Mouse (Mus musculus) forebrain, embryonic 13.5 days (tissue): ENCODE results near the gene Rnf10. TPM values are rescaled to one million over a fixed set of nuclear protein-coding genes. Genes with fewer than 3 reads are reported as not detected.

Experiments
- ATAC-seq: fragments of 200-750 bp; cut with Nextera tagmentation; 2 replicates; pipeline ENCODE4 v1.8.0; 2017
- H3K27ac ChIP-seq: fragments of 300-500 bp; sonication (generic); 2 replicates; pipeline ENCODE4 v1.5.1; 2015; ENCODE audit warnings: inconsistent platforms, mild to moderate bottlenecking, moderate library complexity
- H3K27me3 ChIP-seq: fragments of 300-500 bp; sonication (generic); 2 replicates; pipeline ENCODE4 v1.6.1; 2015; ENCODE audit warnings: mild to moderate bottlenecking, inconsistent platforms
- H3K36me3 ChIP-seq: fragments of 300-500 bp; sonication (generic); 2 replicates; pipeline ENCODE4 v1.6.1; 2015; ENCODE audit warnings: mild to moderate bottlenecking, inconsistent platforms; ENCODE audit not compliant: poor library complexity, severe bottlenecking
- H3K4me1 ChIP-seq: fragments of 300-500 bp; sonication (generic); 2 replicates; pipeline ENCODE4 v1.6.1; 2015; ENCODE audit warnings: inconsistent platforms
- H3K4me2 ChIP-seq: fragments of 300-500 bp; sonication (generic); 2 replicates; pipeline ENCODE4 v1.6.1; 2015; ENCODE audit warnings: inconsistent platforms, mild to moderate bottlenecking, moderate library complexity
- H3K4me3 ChIP-seq: fragments of 300-500 bp; sonication (generic); 2 replicates; pipeline ENCODE4 v1.5.1; 2015; ENCODE audit warnings: mild to moderate bottlenecking, inconsistent platforms
- H3K9ac ChIP-seq: fragments of 300-500 bp; sonication (generic); 2 replicates; pipeline ENCODE4 v1.6.1; 2015; ENCODE audit warnings: mild to moderate bottlenecking, inconsistent platforms
- H3K9me3 ChIP-seq: fragments of 300-500 bp; sonication (generic); replicated peaks from 2 replicates; pipeline ENCODE4 v1.6.1; 2016; ENCODE audit warnings: inconsistent platforms
- WGBS: fragments of 180-500 bp; shearing (Covaris S2); methylation state at CpG from one replicate; pipeline ENCODE4 v1.1.7; 2015; 5-methylcytosine and 5-hydroxymethylcytosine counted together
- polyA plus RNA-seq: library from polyadenylated mRNA; unstranded; fragments of >200 nt; fragmentation: Nextera tagmentation; extraction: Ambion mirVana; gene quantifications from 2 replicates; pipeline ENCODE4 v1.2.1, GENCODE M21; 2015

Gene Rnf10
- polyA plus RNA-seq, 1 experiment from 2014 or later = 134 TPM

DNA sequence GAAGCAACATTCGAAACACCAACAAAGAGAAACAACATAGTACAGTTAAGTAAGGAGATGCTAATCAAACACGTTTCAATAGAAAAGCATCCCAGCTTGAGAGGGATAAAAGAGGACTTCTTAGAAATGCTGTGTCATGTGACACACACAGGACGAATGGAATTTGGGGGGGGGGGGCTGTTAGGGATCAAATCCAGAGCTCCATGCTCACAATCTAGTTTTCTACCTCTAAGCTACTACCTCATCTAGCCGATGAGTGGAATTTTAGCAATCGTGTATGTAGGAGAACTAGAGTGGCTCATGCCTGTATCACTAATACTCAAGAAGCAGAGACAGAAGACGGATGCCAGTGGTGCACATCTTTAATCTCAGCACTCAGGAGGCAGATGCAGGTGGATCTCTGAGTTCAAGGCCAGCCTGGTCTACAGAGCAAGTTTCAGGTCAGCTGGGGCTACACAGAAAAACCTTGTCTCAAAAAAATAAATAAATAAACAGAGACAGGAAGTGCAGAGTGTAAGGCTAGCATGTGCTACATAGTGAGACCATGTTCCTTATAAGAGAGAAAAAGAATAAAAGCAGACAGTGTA is 944 bp upstream of the Rnf10 start:
- H3K4me1 ChIP-seq = peaks cover 35% of the 10 kb centered on the region
- H3K36me3 ChIP-seq = peaks cover 12% of the 10 kb centered on the region
- H3K9ac ChIP-seq = no peak overlapping the region
- H3K9me3 ChIP-seq = no peaks in the 10 kb centered on the region; the same call in 1 of the 2 replicates
- no peak for ATAC-seq
- 0 out of 2 replicates have a peak overlapping the region, but pooled peaks have one; percentile 100 for H3K4me3 ChIP-seq
- peak overlapping the region; percentile 81 for H3K27ac ChIP-seq
- peak overlapping the region; percentile 91 for H3K4me2 ChIP-seq
- 66% methylated on average over 6 of the region's 6 CpGs for WGBS
- H3K27me3 ChIP-seq = no peaks in the 10 kb centered on the region

DNA sequence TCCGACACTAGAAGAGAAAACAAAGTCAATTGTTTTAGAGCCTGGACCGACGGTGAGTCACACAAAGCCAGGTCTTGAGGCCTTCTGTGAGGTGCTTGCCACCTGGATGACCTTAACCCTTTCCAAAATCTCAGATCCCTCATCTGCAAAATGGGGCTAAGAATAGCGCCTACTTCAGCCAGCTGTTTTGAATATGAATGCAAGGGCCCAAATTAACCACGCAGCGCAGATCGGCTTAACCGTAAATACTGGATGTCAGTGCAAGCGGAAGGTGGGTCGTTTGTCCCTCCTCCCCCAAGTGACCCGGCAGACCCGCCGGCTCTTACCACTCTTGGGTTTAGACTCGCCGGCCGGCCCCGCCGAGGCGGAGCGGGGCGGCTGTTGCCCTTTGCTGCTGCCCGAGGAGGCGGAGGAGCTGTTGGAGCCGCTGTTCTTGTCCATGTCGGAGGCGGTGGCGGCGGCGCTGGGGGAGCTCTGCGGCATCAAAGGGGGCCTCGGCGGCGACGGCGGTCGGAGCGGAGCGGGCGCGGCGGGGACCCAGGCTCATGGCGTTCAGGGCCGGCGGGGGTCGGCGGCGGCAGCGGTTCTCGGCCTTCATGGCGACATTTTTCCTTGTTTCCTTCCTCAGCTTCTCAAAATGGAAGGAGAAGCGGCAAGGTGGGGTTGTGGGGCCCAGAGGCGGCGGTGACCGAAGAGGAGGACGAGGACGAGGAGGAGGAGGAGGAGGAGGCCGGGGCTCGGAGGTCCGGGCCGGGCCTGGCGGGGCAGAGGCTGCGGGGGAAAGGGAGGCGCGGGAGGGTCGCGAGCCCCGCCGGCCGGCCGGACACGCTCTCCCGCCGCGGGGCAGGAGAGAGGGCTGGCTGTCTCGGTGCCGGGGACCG is 527 bp downstream of the Rnf10 start:
- ATAC-seq = peak; percentile 17; the same call in 1 of the 2 replicates
- H3K36me3 ChIP-seq = peaks cover 12% of the 10 kb centered on the region
- H3K4me3 ChIP-seq = peak overlapping the region; percentile 100
- no peaks in the 10 kb centered on the region for H3K27me3 ChIP-seq
- peak overlapping the region; percentile 98 for H3K9ac ChIP-seq
- H3K4me2 ChIP-seq = peak overlapping the region; percentile 91
- peak overlapping the region; percentile 80 for H3K27ac ChIP-seq
- H3K9me3 ChIP-seq = no peaks in the 10 kb centered on the region; the same call in 1 of the 2 replicates
- peaks cover 39% of the 10 kb centered on the region for H3K4me1 ChIP-seq
- WGBS = under 1% methylated on average over 62 of the region's 77 CpGs

DNA sequence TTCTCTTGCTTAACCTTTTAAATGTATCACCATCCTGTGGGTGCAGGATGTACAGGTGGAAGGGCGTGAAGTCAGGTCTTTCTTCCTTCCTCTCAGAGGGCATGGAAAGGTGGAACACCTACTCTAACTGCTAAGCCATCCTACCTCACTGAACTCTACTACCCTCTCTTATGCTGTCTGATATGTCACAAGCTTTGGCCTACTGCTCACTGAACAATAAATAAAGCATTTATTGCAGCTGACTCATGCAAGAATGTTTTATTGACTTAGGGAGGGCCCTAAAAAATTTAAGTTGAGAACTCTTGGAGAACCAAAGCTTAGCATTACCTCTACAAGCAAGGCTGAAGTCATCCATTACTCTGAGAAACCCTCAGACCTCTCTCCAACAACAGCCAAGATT is 2.7 kb downstream of the Rnf10 start:
- ATAC-seq = no peak
- H3K27me3 ChIP-seq = no peaks in the 10 kb centered on the region
- 83% methylated on average over 1 of the region's 1 CpGs for WGBS
- H3K27ac ChIP-seq = no peak overlapping the region
- peaks cover 22% of the 10 kb centered on the region for H3K36me3 ChIP-seq
- peak overlapping the region; percentile 100 for H3K4me3 ChIP-seq
- peak overlapping the region; percentile 91 for H3K4me2 ChIP-seq
- peaks cover 46% of the 10 kb centered on the region for H3K4me1 ChIP-seq
- no peaks in the 10 kb centered on the region for H3K9me3 ChIP-seq
- H3K9ac ChIP-seq = peak overlapping the region; percentile 98

DNA sequence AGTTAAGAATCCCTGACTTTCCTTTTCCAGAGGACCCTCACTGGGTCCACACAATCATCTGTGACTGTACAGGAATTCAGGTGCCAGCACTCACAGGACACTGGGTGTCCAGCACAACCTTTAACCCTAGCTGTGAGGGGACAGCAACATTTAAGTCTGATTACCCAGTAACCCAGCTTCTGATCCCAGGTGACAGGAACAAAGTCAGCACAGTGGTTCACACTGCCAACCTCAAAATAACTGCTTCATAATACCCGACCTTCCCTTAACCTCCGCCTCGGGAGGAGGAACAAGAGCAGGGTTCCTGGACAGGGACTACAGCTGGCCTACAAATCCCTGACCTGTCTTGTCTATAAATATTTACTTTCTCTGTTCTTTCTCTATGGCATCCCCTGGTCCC is 4.4 kb downstream of the Rnf10 start:
- Histone ChIP-seq H3K9ac (no peak overlapping the region), H3K36me3 (peaks cover 22% of the 10 kb centered on the region), H3K4me3 (no peak overlapping the region), H3K9me3 (no peaks in the 10 kb centered on the region), H3K4me1 (peaks cover 44% of the 10 kb centered on the region), H3K27me3 (no peaks in the 10 kb centered on the region), H3K27ac (no peak overlapping the region), H3K4me2 (no peak overlapping the region)
- ATAC-seq = no peak
- 81% methylated on average over 3 of the region's 3 CpGs for WGBS

DNA sequence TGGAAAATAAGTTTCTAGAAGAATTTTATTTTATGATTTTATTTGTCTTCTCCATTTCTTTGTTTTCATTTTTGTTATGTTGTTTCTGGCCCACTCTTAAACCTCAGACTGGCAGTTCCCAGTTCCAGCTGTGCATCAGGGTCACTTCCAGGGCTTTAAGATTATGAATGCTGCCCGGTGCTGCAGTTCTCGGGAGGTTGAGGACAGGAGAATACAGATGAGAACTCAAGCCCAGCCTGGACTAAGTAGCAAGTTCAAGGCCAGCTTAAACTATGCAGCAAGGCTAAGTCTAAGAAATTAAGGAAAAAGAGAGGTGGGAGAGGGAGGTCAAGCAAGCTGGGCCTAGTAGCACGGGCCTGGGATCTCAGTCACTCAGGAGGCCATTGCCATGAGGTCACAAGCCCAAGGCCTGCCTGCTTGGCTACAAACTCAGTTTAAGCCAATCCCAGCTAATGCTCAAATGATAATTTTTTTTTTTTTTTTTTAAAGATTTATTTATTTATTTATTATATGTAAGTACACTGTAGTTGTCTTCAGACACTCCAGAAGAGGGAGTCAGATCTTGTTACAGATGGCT is 5.1 kb downstream of the Rnf10 start:
- peaks cover 41% of the 10 kb centered on the region for H3K4me1 ChIP-seq
- peaks cover 27% of the 10 kb centered on the region for H3K36me3 ChIP-seq
- WGBS = 85% methylated on average over 3 of the region's 3 CpGs

DNA sequence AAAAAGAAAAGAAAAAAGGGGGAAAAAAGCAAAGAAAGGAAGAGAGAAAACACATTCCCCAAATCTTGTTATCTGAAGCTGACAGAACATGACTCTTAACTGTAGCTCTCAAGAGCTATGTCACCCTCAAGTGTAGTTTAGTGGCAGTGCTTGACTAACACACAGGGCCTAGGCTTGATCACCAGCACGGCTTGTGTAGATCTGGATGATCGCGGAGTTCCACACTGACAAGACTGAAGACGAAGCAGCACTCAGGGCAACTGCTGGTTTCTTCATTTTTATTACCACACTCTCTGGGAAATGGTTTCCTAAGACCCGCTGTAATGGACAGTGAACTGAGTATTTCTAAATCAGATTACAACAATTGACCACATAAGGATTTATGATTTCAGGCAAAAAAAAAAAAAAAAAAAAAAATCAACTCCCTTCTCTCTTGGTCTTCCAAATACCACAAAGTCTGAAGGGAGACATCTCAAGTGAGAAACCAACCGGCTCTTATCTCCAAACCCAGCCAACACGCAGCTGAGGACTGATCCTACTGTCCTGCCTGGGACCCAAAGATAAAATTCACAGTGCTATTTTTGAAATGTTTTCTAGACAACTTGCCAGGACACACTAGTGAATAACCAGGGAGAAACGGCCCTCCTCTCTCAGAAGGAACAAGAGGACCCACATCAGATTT is 5.8 kb downstream of the Rnf10 start:
- Histone ChIP-seq H3K36me3 (peaks cover 29% of the 10 kb centered on the region), H3K4me2 (no peak overlapping the region), H3K4me1 (peaks cover 41% of the 10 kb centered on the region), H3K4me3 (no peak overlapping the region), H3K9me3 (no peaks in the 10 kb centered on the region), H3K27me3 (no peaks in the 10 kb centered on the region), H3K9ac (no peak overlapping the region), H3K27ac (no peak overlapping the region)
- ATAC-seq = no peak
- WGBS = 93% methylated on average over 8 of the region's 8 CpGs

More for the DNA sequence above, 5.1 kb downstream of the Rnf10 start:
- Histone ChIP-seq H3K27me3 (no peaks in the 10 kb centered on the region), H3K27ac (no peak overlapping the region), H3K9me3 (no peaks in the 10 kb centered on the region), H3K4me2 (no peak overlapping the region), H3K9ac (no peak overlapping the region), H3K4me3 (no peak overlapping the region)
- no peak for ATAC-seq

DNA sequence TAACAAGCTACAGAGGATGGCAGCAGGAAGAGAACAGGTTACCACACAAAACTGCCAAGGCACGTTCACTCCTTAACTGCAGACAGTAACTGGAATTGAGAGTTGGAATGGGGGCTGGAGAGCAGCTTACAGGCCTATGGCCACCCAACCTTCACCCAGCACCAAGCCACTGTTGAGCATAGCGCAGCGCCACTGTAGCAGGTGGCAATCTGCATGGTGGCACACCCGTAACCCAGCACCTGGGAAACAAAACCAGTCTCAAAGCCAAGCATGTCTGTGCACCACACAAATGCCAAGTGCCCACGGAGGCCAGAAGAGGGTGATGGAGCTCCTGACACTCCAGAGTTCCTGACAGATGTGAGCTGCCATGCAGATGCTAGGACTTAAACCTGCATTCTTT is 6.4 kb downstream of the Rnf10 start:
- H3K27ac ChIP-seq = no peak overlapping the region
- no peak overlapping the region for H3K9ac ChIP-seq
- no peak overlapping the region for H3K4me2 ChIP-seq
- no peaks in the 10 kb centered on the region for H3K27me3 ChIP-seq
- no peaks in the 10 kb centered on the region for H3K9me3 ChIP-seq
- H3K4me1 ChIP-seq = peaks cover 38% of the 10 kb centered on the region
- no peak overlapping the region for H3K4me3 ChIP-seq
- peaks cover 31% of the 10 kb centered on the region for H3K36me3 ChIP-seq
- ATAC-seq = no peak
- WGBS = 91% methylated on average over 5 of the region's 5 CpGs

DNA sequence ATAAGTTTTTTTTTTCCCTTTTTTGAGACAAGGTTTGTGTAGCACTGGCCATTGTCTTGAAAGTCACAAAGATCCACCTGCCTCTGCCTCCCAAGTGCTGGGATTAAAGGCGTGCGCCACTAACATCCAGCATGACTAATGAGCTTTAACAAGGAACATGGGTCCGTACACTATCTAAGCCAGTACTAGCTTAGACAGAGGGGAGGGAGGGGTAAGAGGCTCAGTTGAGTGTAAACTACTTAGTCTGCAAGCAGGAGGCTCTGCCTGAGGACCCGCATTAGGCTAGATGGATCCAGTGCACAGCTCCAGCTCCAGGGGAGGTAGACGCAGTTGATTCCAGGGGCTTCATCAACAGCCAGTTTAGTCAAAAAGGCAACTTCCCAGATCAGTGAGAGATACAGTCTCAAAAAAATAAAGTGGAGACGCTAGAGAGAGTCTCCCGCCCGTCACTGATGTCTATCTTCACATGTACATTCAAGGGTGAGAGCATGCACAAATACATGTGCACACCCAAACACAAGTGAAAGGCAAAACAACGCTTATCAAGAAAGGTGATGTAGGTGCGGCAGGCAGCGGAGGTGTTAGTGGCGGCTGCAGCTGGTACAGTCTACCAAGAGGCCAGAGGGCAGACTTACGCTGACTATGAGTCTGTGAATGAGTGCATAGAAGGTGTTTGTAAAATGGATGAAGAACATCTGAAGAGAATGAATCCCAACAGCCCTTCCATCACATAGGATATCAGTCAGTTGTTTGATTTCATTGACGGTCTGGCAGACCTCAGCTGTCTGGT is 10.0 kb downstream of the Rnf10 start:
- H3K27me3 ChIP-seq = no peaks in the 10 kb centered on the region
- no peak for ATAC-seq
- no peak overlapping the region for H3K4me2 ChIP-seq
- peaks cover 8% of the 10 kb centered on the region; the same call in 1 of the 2 replicates for H3K4me1 ChIP-seq
- H3K9ac ChIP-seq = no peak overlapping the region
- H3K27ac ChIP-seq = no peak overlapping the region
- no peaks in the 10 kb centered on the region for H3K9me3 ChIP-seq
- H3K4me3 ChIP-seq = no peak overlapping the region
- WGBS = 90% methylated on average over 14 of the region's 14 CpGs
- peaks cover 55% of the 10 kb centered on the region for H3K36me3 ChIP-seq

DNA sequence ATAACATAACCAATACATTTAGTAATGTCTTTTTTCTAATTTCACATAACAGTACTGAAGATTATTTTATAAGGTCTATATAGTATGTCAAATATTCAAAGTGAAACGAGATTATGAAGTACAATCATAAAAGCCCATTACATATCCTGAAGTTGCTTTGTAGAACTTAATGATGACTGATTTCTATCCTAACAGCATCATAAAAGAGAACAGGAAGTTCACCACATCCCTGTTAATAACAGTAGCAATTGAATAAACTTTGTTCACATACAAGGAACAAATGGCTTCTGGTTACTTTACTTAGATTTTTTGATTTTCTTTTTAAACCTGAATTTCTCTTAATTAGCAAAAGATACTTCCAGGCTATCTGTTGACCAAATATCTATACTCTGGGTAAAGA is 10.8 kb downstream of the Rnf10 start:
- Histone ChIP-seq H3K9me3 (no peaks in the 10 kb centered on the region), H3K4me3 (no peak overlapping the region), H3K27me3 (no peaks in the 10 kb centered on the region), H3K36me3 (peaks cover 63% of the 10 kb centered on the region), H3K27ac (no peak overlapping the region), H3K4me1 (peaks cover 8% of the 10 kb centered on the region; the same call in 1 of the 2 replicates), H3K9ac (no peak overlapping the region), H3K4me2 (no peak overlapping the region)
- WGBS = 95% methylated on average over 1 of the region's 1 CpGs
- ATAC-seq = no peak

DNA sequence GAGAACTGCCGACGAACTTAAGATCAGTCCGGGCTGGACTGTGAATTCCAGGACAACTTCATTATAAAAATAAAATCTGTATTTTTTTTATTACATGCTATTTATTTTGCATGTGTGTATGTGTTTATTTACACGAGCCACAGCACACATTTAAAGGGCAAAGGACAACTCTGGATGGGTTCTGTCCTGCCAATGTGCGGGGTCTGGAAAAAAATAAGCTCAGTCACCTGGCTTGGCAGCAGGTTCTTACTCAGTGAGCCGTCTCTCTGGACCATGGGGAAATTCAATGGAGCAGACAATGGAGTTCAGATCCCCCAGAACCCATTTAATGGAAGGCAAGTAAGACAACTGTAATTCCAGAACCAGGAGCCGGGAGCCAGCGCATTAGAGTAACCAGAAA is 11.6 kb downstream of the Rnf10 start:
- no peaks in the 10 kb centered on the region for H3K27me3 ChIP-seq
- H3K4me1 ChIP-seq = peaks cover 4% of the 10 kb centered on the region; the same call in 1 of the 2 replicates
- H3K9me3 ChIP-seq = no peaks in the 10 kb centered on the region
- H3K9ac ChIP-seq = no peak overlapping the region
- 93% methylated on average over 8 of the region's 8 CpGs for WGBS
- ATAC-seq = no peak
- peaks cover 64% of the 10 kb centered on the region for H3K36me3 ChIP-seq
- no peak overlapping the region for H3K4me2 ChIP-seq
- H3K4me3 ChIP-seq = no peak overlapping the region
- H3K27ac ChIP-seq = no peak overlapping the region

DNA sequence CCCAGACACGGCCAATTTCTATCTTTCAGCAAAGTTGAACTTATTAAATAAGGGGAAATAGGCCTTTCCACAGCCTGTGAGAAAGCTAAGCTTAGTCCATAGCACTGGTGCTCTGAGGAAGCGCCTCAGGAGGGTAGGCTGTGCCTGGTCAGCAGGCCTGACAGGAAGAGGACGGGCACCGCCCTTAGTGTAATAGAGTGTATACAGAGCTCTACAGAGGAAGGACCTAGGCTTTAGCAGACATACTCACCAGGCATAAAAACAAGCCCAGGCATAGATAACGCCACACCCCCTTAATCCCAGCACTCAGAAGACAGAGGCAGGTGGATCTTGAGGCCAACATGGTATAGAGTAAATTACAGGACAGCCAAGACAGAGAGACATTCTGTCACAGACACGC is 12.3 kb downstream of the Rnf10 start:
- Histone ChIP-seq H3K9ac (no peak overlapping the region), H3K36me3 (peaks cover 68% of the 10 kb centered on the region), H3K27ac (no peak overlapping the region), H3K4me3 (no peak overlapping the region), H3K9me3 (no peaks in the 10 kb centered on the region), H3K4me2 (no peak overlapping the region), H3K27me3 (no peaks in the 10 kb centered on the region), H3K4me1 (no peaks in the 10 kb centered on the region)
- 88% methylated on average over 6 of the region's 6 CpGs for WGBS
- ATAC-seq = no peak
